Mouse (Mus musculus) stomach, embryonic 16.5 days (tissue): ENCODE measurements around the gene Rnf7. TPM values are rescaled to one million over a fixed set of nuclear protein-coding genes. Genes with fewer than 3 reads are reported as not detected.

Source experiments
- ATAC-seq: fragments of 200-750 bp; cut with Nextera tagmentation; 2 replicates; pipeline ENCODE4 v1.8.0; 2017; ENCODE audit warnings: moderate number of reproducible peaks, moderate TSS enrichment; ENCODE audit not compliant: insufficient read depth, low FRiP score
- H3K27ac ChIP-seq: fragments of 300-500 bp; sonication (generic); 2 replicates; pipeline ENCODE4 v1.5.1; 2014; ENCODE audit warnings: low read length
- H3K27me3 ChIP-seq: fragments of 300-500 bp; sonication (generic); 2 replicates; pipeline ENCODE4 v1.6.1; 2014; ENCODE audit warnings: low read length, control low read depth, mixed read lengths; ENCODE audit not compliant: control insufficient read depth, insufficient read depth
- H3K36me3 ChIP-seq: fragments of 300-500 bp; sonication (generic); 2 replicates; pipeline ENCODE4 v1.6.1; 2014; ENCODE audit warnings: low read length; ENCODE audit not compliant: control insufficient read depth, insufficient read depth
- H3K4me1 ChIP-seq: fragments of 300-500 bp; sonication (generic); 2 replicates; pipeline ENCODE4 v1.6.1; 2014; ENCODE audit warnings: low read length, control low read depth, mixed read lengths; ENCODE audit not compliant: control insufficient read depth, insufficient read depth
- H3K4me2 ChIP-seq: fragments of 300-500 bp; sonication (generic); 2 replicates; pipeline ENCODE4 v1.6.1; 2014; ENCODE audit warnings: low read depth, low read length, mixed read lengths
- H3K4me3 ChIP-seq: fragments of 300-500 bp; sonication (generic); replicated peaks from 2 replicates; pipeline ENCODE4 v1.5.1; 2014; ENCODE audit warnings: mild to moderate bottlenecking, low read length
- H3K9ac ChIP-seq: fragments of 300-500 bp; sonication (generic); 2 replicates; pipeline ENCODE4 v1.6.1; 2014; ENCODE audit warnings: low read length
- H3K9me3 ChIP-seq: fragments of 300-500 bp; sonication (generic); replicated peaks from 2 replicates; pipeline ENCODE4 v1.6.1; 2016; ENCODE audit warnings: low read length, control low read depth; ENCODE audit not compliant: control insufficient read depth
- WGBS: fragments of 180-500 bp; shearing (Covaris S2); extraction: QIAGEN DNeasy Blood & Tissue Kit; methylation state at CpG from one replicate; pipeline ENCODE4 v1.1.7; 2014; 5-methylcytosine and 5-hydroxymethylcytosine counted together
- polyA plus RNA-seq: library from polyadenylated mRNA; unstranded; fragments of >200 nt; fragmentation: Nextera tagmentation; extraction: Ambion mirVana; gene quantifications from 2 replicates; pipeline ENCODE4 v1.2.1, GENCODE M21; 2015

The Rnf7 gene
- polyA plus RNA-seq, 1 experiment from 2014 or later: 180 TPM

GRCm38 (mm10) chr9:96432575-96432974, 45.9 kb downstream of the Rnf7 start:
- 78% methylated on average over 3 of the region's 3 CpGs for WGBS
- Histone ChIP-seq H3K9ac (no peak overlapping the region), H3K27me3 (no peaks in the 10 kb centered on the region), H3K4me1 (peaks cover 9% of the 10 kb centered on the region), H3K27ac (no peak overlapping the region), H3K9me3 (no peaks in the 10 kb centered on the region), H3K36me3 (no peaks in the 10 kb centered on the region), H3K4me2 (no peak overlapping the region), H3K4me3 (no peak overlapping the region)
- no peak for ATAC-seq

DNA sequence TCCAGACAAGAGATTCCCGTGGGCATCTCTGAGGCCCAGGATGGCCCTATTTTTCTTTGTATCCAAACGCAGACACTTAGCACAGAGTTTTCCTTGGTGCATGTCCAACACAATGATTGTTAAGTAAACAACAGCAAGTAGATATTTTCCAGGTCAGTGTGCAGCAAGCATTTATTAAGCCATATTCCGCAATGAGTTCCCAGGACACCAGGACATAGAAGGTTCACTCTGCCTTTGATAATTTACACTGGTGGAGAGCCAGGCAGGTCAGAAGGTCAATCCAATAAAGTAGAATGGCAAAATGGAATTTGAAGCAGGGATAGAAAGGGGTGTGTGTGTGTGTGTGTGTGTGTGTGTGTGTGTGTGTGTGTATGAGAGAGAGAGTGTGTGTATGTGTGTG, 47.4 kb downstream of the Rnf7 start:
- Histone ChIP-seq H3K4me1 (no peaks in the 10 kb centered on the region; the same call in 1 of the 2 replicates), H3K27ac (peak overlapping the region; percentile 49; the same call in 1 of the 2 replicates), H3K9ac (no peak overlapping the region), H3K27me3 (no peaks in the 10 kb centered on the region), H3K9me3 (no peaks in the 10 kb centered on the region), H3K4me3 (no peak overlapping the region), H3K4me2 (no peak overlapping the region), H3K36me3 (no peaks in the 10 kb centered on the region)
- 39% methylated on average over 3 of the region's 3 CpGs for WGBS
- ATAC-seq: no peak

- H3K27ac ChIP-seq: peak overlapping the region; percentile 64
- no peak overlapping the region for H3K9ac ChIP-seq
- peak; percentile 74 for ATAC-seq
- no peak overlapping the region; the same call in 1 of the 2 replicates for H3K4me2 ChIP-seq
- H3K4me3 ChIP-seq: no peak overlapping the region
- H3K4me1 ChIP-seq: no peaks in the 10 kb centered on the region; the same call in 1 of the 2 replicates
- 44% methylated on average over 17 of the region's 17 CpGs for WGBS
- no peaks in the 10 kb centered on the region for H3K36me3 ChIP-seq
- no peaks in the 10 kb centered on the region for H3K9me3 ChIP-seq
- no peaks in the 10 kb centered on the region for H3K27me3 ChIP-seq
Observed at GRCm38 (mm10) chr9:96428336-96429046, 50.0 kb downstream of the Rnf7 start.

DNA sequence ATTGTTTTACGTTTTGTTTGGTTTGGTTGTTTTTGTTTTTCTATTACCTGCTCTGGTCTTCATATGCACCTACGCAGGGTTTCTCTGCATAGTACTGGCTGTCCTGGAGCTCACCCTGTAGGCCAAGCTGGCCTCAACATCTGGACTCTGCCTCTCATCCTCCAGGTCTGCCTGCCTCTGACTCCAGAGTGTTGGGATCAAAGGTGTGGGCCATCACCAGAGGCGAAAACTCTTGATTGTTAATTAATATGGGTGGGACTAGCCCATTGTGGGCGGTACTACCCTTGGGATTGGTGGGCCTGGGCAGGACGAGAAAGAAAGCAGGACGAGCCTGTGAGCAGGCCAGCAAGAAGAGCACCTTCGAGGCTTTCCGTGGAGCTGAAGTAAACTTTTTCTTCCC, 54.4 kb downstream of the Rnf7 start:
- Histone ChIP-seq H3K27ac (no peak overlapping the region), H3K4me3 (no peak overlapping the region)

More for the DNA sequence above, 54.4 kb downstream of the Rnf7 start:
- ATAC-seq: no peak
- H3K27me3 ChIP-seq: no peaks in the 10 kb centered on the region
- no peaks in the 10 kb centered on the region; the same call in 1 of the 2 replicates for H3K4me1 ChIP-seq
- H3K36me3 ChIP-seq: no peaks in the 10 kb centered on the region
- H3K9ac ChIP-seq: no peak overlapping the region
- no peaks in the 10 kb centered on the region for H3K9me3 ChIP-seq
- WGBS: 40% methylated on average over 8 of the region's 8 CpGs
- H3K4me2 ChIP-seq: no peak overlapping the region

Other genes with a start within 250 kb of the Rnf7 start
- 165 and 167 TPM in 2 replicates for gene Atp1b3, start 114.2 kb downstream of the Rnf7 start, polyA plus RNA-seq
- gene Gm28729, start 46.6 kb upstream of the Rnf7 start, polyA plus RNA-seq: not detected in 2 replicates
- gene Rasa2, start 152.9 kb upstream of the Rnf7 start, polyA plus RNA-seq: 16.5 and 19.0 TPM in 2 replicates